Comparison of ENCODE assay signal across 8 mouse cellular contexts in the genomic region with DNA sequence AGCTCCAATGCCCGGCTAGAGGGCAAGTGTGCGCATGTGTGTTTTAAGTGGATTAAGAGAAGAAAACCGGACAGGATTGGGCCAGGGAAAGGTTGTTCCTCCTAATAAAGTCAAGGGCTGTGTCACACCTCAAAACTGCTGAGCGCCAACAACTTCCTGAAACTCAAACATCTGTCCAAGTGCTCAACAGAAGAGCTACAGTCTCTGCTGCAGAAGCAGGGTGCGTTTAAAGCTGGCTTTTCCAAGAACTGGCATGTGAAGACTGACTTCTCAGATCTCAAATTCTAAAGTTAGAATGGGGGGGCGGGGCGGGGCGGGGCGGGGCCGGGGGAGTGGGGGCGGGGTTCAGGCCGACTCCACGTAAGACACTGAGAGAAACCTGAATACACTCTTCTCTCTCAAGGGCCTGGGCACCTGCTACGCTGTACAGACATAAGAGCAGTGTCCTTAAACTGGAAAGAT. TPM values are rescaled to one million over a fixed set of nuclear protein-coding genes. Genes with fewer than 3 reads are reported as not detected.
DNase-seq lines count a peak whose midpoint lies in the region; ATAC-seq lines count a peak whose summit lies in the region.

No protein-coding gene starts in this region.

- H3K27ac ChIP-seq in neural tube, embryonic 12.5 days: no peak overlapping the region
- 0 out of 2 replicates have a peak overlapping the region, but pooled peaks have one; percentile 61 for H3K27ac ChIP-seq in forebrain, embryonic 12.5 days
- H3K27ac ChIP-seq in liver, embryonic 13.5 days: peak overlapping the region; percentile 88

- peaks cover 45% of the 10 kb centered on the region for H3K4me1 ChIP-seq in neural tube, embryonic 12.5 days
- peaks cover 53% of the 10 kb centered on the region for H3K4me1 ChIP-seq in forebrain, embryonic 12.5 days
- peaks cover 78% of the 10 kb centered on the region for H3K4me1 ChIP-seq in liver, embryonic 13.5 days (replicated peaks)

- H3K27me3 ChIP-seq in neural tube, embryonic 12.5 days (replicated peaks): no peaks in the 10 kb centered on the region
- H3K27me3 ChIP-seq in forebrain, embryonic 12.5 days: no peaks in the 10 kb centered on the region
- H3K27me3 ChIP-seq in liver, embryonic 13.5 days: no peaks in the 10 kb centered on the region

- H3K4me2 ChIP-seq in neural tube, embryonic 12.5 days (replicated peaks): peak overlapping the region; percentile 52; the same call in 1 of the 2 replicates
- peak overlapping the region; percentile 49; the same call in 1 of the 2 replicates for H3K4me2 ChIP-seq in forebrain, embryonic 12.5 days
- peak overlapping the region; percentile 56 for H3K4me2 ChIP-seq in liver, embryonic 13.5 days

- 39% methylated on average over 14 of the region's 14 CpGs for WGBS in neural tube, embryonic 12.5 days
- 29% methylated on average over 14 of the region's 14 CpGs for WGBS in forebrain, embryonic 12.5 days
- WGBS in liver, embryonic 13.5 days (ENCODE audit: insufficient replicate concordance): 10% methylated on average over 14 of the region's 14 CpGs

- no peak overlapping the region for H3K9ac ChIP-seq in neural tube, embryonic 12.5 days
- no peak overlapping the region for H3K9ac ChIP-seq in forebrain, embryonic 12.5 days
- H3K9ac ChIP-seq in liver, embryonic 13.5 days: peak overlapping the region; percentile 66

- H3K4me3 ChIP-seq in neural tube, embryonic 12.5 days: no peak overlapping the region
- H3K4me3 ChIP-seq in forebrain, embryonic 12.5 days (replicated peaks): no peak overlapping the region
- H3K4me3 ChIP-seq in liver, embryonic 13.5 days (replicated peaks): no peak overlapping the region

- H3K36me3 ChIP-seq in neural tube, embryonic 12.5 days: 0 out of 2 replicates have a peak, but pooled peaks cover 3% of the 10 kb centered on the region
- no peaks in the 10 kb centered on the region for H3K36me3 ChIP-seq in forebrain, embryonic 12.5 days (replicated peaks)
- H3K36me3 ChIP-seq in liver, embryonic 13.5 days: 0 out of 2 replicates have a peak, but pooled peaks cover 3% of the 10 kb centered on the region

- no peaks in the 10 kb centered on the region for H3K9me3 ChIP-seq in neural tube, embryonic 12.5 days
- no peaks in the 10 kb centered on the region for H3K9me3 ChIP-seq in forebrain, embryonic 12.5 days
- H3K9me3 ChIP-seq in liver, embryonic 13.5 days (replicated peaks): no peaks in the 10 kb centered on the region

- no peak for ATAC-seq in neural tube, embryonic 12.5 days (ENCODE audit: low FRiP score, low read depth)
- no peak for ATAC-seq in forebrain, embryonic 12.5 days (ENCODE audit: low FRiP score)
- peak; percentile 26 for ATAC-seq in liver, embryonic 13.5 days (ENCODE audit: low read depth)

- DNase-seq in neural tube, embryonic 10.5 days (ENCODE audit: extremely low spot score, low spot score): no peak
- no peak for DNase-seq in liver, embryonic 13.5 days
- peak; percentile 68 for DNase-seq in skeletal muscle tissue, adult 2 months (ENCODE audit: low read depth, low spot score)
- DNase-seq in embryo, embryonic 10 days (ENCODE audit: low spot score): no peak
- DNase-seq in thymus, adult 18-20 months: no peak
- no peak for DNase-seq in adrenal gland, adult 18-20 months (ENCODE audit: low spot score in 2 of 2)

RNA-seq across cellular contexts. Expression of gene Uck2, which starts 15.7 kb away (rescaled TPM):
- polyA plus RNA-seq in neural tube, embryonic 12.5 days (2016; fragmentation: Nextera tagmentation; extraction: Ambion mirVana): 93.7 and 98.4 TPM in 2 replicates
- 119 and 123 TPM in 2 replicates for polyA plus RNA-seq in forebrain, embryonic 12.5 days (2016; fragmentation: Nextera tagmentation; extraction: Ambion mirVana)
- 67.1 and 82.5 TPM in 2 replicates for polyA plus RNA-seq in liver, embryonic 13.5 days (2015; fragmentation: Nextera tagmentation; extraction: Ambion mirVana)
- total RNA-seq in adrenal gland, adult 18-20 months (2021): 10 to 100 TPM; 57.8 to 76.8 TPM

RNA-seq across cellular contexts. Expression of gene Tmco1, which starts 38.8 kb away (rescaled TPM):
- polyA plus RNA-seq in neural tube, embryonic 12.5 days (2016; fragmentation: Nextera tagmentation; extraction: Ambion mirVana): 70.5 and 83.8 TPM in 2 replicates
- 68.3 and 70.9 TPM in 2 replicates for polyA plus RNA-seq in forebrain, embryonic 12.5 days (2016; fragmentation: Nextera tagmentation; extraction: Ambion mirVana)
- polyA plus RNA-seq in liver, embryonic 13.5 days (2015; fragmentation: Nextera tagmentation; extraction: Ambion mirVana): 69.9 and 84.5 TPM in 2 replicates
- 100 to 1,000 TPM; 132 to 149 TPM for total RNA-seq in adrenal gland, adult 18-20 months (2021)
